Mouse (Mus musculus) induced T-regulatory cell, adult 2 months (primary cell): Measurements from ENCODE around the gene Gzmk.
"Not testable (repeated sequence)": the region's sequence is repeated elsewhere in the genome, so short reads cannot be mapped to it uniquely, and the experiment has no call there.

Source experiments
- DNase-seq: peaks from one replicate; pipeline ENCODE4 v3.0.0-alpha.2; 2012; ENCODE audit warnings: low read depth

Gene Gzmk

GRCm38 (mm10) chr13:113225811-113226210, at the start of gene Gzmk:
Gene Gzmk, minus strand, starts transcription at chr13:113225908.
- DNase-seq: peak; percentile 77

- peak; percentile 71 for DNase-seq
These were observed 45.5 kb upstream of the Gzmk start for GRCm38 (mm10) chr13:113271189-113271588.

DNA sequence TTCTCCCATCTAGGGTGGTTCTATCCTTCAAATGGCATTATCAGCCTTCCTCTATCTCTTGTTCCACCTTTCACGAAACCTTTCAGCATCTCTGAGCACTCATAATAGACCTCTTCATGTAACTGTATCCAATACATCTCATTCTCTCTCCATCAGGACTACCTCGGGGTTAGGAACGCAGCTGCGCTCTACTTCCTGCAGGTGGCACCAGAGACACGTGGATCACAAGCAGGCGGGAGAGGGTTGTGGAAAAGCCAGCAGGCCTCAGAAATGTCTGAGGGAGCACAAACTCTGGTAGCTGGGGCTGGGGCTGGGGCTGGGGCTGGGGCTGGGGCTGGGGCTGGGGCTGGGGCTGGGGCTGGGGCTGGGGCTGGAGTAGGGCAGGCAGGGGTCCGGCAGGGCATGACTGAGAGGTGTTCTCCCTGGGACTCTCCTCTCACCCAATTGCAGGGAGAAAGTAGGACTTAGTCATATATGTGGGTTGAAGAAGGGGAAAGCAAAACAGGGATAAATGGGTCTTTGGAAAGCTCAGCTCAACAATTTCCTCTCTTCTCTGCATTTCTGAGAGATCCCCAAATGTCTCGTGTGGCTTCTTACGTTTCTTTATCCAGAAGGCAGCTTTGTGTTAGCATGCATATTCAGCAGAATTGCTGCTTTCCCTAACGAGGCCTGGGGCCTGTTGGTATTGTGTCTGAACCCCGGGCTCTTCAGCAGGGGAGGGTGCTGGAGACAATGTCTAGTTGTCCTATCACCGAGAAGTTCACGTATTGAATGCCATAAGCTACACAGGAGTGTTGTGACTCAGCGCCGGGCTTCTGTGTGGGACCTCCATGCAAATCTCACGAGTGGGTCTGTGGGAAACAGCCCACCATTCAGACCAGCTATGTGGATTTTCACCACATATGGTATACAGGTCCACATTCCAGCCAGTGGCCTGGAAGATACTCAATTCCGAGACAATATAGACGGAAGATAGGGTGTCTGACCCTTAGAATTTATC, 44.4 kb upstream of the Gzmk start:
- peak; percentile 88 for DNase-seq

GRCm38 (mm10) chr13:113267204-113267603, 41.5 kb upstream of the Gzmk start:
- no peak for DNase-seq

DNA sequence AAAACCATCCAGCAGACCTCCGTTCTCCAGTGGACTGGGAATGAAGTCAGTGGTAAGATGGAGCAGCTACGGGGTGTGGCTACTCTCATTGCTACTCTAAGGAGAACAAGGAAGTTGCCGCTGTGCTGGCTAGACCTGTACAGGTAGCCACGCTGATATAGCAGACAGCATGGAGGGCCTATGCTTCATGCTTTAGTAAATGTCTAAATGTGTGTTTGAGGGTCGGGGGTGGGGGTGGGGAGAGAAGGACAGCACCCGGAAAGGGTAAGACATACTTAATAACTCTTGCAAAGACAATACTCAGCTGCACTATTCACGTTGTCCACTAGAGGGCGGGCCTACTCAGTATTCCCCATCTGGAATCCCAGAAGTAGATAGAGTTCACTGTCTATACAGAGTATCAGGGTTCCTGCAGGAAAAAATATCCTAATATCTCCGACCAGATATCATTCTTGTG, 40.8 kb upstream of the Gzmk start:
- DNase-seq: peak; percentile 88

GRCm38 (mm10) chr13:113265257-113265656, 39.5 kb upstream of the Gzmk start:
- peak; percentile 81 for DNase-seq

GRCm38 (mm10) chr13:113262822-113263221, 37.1 kb upstream of the Gzmk start:
- no peak for DNase-seq

- no peak for DNase-seq
These were observed 33.5 kb upstream of the Gzmk start for GRCm38 (mm10) chr13:113259237-113259636.

- peak; percentile 54 for DNase-seq
These were observed 31.5 kb upstream of the Gzmk start for GRCm38 (mm10) chr13:113257190-113257589.

GRCm38 (mm10) chr13:113256766-113257165, 31.1 kb upstream of the Gzmk start:
- DNase-seq: no peak

DNA sequence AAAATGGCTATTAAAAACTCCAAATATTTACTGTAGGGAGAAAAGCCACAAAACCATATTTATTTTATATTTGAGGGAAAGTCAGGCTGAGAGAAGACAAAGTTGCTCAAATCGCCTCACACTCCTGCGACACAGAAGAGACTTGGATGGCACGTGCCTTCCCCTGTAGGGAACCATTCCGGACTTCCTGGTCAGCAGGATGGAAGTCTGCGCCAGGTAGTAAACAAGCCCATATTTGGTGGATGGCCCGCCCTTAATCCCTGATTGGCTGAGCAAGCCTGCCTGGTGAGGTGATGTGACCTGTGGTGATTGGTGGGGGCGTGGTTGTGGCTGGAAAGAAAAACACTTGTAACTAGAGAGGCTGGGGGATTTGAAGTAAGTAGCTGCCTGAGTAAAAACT, 26.9 kb upstream of the Gzmk start:
- DNase-seq: not testable (repeated sequence)

DNA sequence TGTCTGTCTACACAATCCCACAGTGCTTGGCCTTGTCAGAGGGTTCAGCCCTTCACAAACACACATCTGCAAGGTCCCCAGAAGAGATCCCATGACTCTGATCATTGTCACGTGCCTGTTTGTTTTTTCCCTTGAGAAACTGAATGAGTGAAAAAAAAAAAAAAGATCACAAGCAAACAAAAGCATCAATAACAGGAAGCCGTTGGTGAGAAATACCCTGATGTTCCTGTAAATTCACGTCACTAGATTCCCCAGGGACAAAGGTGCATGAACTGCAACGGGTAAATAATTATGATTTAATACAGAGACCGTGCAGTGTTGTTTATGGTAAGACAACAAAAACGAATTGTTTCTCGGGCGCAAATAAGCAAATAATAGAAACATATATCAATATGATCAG, 19.3 kb upstream of the Gzmk start:
- DNase-seq: peak; percentile 73

DNA sequence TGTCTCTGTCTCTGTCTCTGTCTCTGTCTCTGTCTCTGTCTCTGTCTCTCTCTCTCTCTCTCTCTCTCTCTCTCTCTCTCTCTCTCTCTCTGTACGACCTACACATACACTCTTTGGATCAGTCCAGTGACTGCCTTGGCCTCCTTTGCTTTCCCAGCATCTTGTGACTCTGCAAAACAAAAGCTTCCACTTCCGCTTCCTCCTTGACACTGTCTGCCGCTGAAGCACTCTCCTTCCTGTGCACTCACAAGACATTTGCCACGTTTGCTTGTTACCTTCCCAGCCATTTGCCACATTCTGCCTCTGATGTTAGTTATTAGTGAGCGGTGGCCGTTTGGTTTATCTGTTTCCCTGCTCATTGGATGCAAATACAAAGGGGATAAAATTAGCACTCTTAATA, 16.4 kb upstream of the Gzmk start:
- peak; percentile 61 for DNase-seq

GRCm38 (mm10) chr13:113227666-113228463, 2.2 kb upstream of the Gzmk start:
- peak; percentile 65 for DNase-seq

DNA sequence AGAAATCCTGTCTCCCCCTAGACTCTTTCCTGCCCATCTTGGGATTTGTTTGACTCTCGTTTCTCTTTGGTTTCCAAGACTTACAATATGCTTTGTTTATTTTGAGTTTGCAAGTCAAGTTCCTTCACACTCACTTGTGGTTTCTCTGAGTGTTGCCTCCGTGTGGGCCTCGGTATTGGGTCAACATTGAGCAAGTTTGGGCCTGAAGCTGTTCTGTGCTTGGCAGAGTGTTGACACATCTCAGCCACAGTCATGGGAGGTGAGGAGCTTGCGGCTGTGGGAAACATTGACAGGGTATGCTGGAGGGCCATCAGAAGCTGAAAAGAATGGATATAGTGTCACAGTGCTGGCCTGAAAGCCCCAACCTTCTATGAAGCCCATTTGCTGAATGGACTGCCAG, 1.4 kb upstream of the Gzmk start:
- no peak for DNase-seq

- no peak for DNase-seq
These were observed 1.6 kb downstream of the Gzmk start for GRCm38 (mm10) chr13:113224105-113224504.

DNA sequence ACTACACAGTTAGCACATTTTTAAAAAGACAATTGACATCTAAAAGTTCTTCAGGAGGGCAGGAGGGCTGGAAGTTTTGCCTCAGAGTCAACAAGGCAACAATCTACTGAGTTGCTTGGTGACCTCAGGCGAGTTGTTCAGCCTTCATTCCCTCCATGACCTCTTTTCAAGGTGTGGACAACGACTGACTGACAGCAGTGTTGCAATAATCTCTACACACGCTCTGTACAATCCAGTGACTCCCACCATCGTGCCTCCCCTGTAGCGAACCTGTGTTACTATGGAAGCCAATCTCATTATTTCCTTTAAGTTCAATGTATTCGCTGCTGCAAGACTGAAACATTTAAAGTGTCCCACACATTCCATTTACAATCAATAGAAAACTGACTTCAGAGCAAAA, 3.9 kb downstream of the Gzmk start:
- DNase-seq: no peak

- no peak for DNase-seq
These were observed 11.8 kb downstream of the Gzmk start for GRCm38 (mm10) chr13:113213865-113214264.

- DNase-seq: no peak
These were observed 13.3 kb downstream of the Gzmk start for GRCm38 (mm10) chr13:113212401-113212800.

DNA sequence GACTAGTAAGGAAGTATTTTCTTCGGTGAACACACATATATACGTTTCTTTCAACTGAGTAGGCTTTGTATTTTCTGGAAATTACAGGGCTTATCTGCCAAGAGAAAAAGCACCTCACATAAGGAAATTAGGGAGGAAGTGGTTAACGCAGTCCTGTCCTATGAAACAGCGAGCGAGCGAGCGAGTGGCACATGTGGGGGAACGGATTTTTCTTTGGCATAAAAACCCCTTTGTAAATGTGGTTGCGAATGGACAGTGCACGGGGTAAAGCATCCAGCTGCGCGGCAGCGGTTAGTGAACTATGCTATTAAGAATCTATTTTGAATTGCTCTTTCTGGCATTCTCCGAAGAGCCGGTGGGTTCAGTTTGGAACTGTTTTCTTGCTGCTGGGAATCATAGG, 14.4 kb downstream of the Gzmk start:
- DNase-seq: peak; percentile 71

DNA sequence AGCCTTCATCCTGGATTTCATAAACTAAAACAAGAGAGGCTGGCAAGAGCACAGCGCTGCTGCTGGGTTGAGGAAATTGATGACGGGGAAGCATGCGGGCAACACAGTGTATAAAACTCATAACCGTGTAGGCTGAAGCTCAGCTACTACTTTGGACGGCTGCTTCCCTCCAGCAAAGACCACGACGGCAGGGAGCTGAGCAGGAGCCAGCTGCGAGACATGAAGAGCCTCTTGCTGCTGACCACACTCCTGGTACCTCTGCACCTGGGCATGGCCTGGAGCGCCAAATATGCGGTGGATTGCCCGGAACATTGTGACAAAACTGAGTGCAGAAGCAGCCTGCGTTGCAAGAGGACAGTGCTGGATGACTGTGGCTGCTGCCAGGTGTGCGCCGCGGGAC, 16.1 kb downstream of the Gzmk start, which contains the start of gene Esm1:
Gene Esm1, plus strand, starts transcription at position 36 of the 400 bp plus-strand sequence.
- peak; percentile 53 for DNase-seq

GRCm38 (mm10) chr13:113205346-113205745, 20.4 kb downstream of the Gzmk start:
- DNase-seq: no peak

- no peak for DNase-seq
These were observed 22.6 kb downstream of the Gzmk start for GRCm38 (mm10) chr13:113203146-113203545.
